Mouse (Mus musculus) megakaryocyte, embryonic 14.5 days (primary cell): Measurements from ENCODE around the gene Olfr498. TPM values are rescaled to one million over a fixed set of nuclear protein-coding genes. Genes with fewer than 3 reads are reported as not detected.

ENCODE experiments used
- H3K27me3 ChIP-seq: replicated peaks from 2 replicates; pipeline ENCODE3; 2012; ENCODE audit warnings: inconsistent platforms
- H3K36me3 ChIP-seq: replicated peaks from 2 replicates; pipeline ENCODE3; 2012; ENCODE audit warnings: low read length, inconsistent platforms, mixed read lengths
- H3K4me1 ChIP-seq: 2 replicates; pipeline ENCODE4 v1.6.1; 2012; ENCODE audit warnings: inconsistent platforms
- H3K4me3 ChIP-seq: replicated peaks from 2 replicates; pipeline ENCODE3; 2012; ENCODE audit warnings: moderate library complexity, mild to moderate bottlenecking, inconsistent platforms
- H3K9me3 ChIP-seq: 2 replicates; pipeline ENCODE4 v1.6.1; 2012; ENCODE audit warnings: inconsistent platforms
- FLI1 ChIP-seq: IDR thresholded peaks from 2 replicates; pipeline ENCODE4 v1.6.1; 2012; ENCODE audit warnings: low read length, inconsistent platforms, mixed read lengths
- GATA1 ChIP-seq: IDR thresholded peaks from 3 replicates; pipeline ENCODE4 v1.6.1; 2012; ENCODE audit warnings: mixed read lengths, low read length, inconsistent platforms, borderline replicate concordance
- polyA plus RNA-seq: library from polyadenylated mRNA; stranded (reverse); fragments of >175 nt; gene quantifications from 2 replicates; pipeline ENCODE4 v1.2.3, GENCODE M21; 2012; ENCODE audit warnings: low replicate concordance; ENCODE audit not compliant: insufficient read depth

Olfr498 gene
- polyA plus RNA-seq = not detected in 2 replicates

DNA sequence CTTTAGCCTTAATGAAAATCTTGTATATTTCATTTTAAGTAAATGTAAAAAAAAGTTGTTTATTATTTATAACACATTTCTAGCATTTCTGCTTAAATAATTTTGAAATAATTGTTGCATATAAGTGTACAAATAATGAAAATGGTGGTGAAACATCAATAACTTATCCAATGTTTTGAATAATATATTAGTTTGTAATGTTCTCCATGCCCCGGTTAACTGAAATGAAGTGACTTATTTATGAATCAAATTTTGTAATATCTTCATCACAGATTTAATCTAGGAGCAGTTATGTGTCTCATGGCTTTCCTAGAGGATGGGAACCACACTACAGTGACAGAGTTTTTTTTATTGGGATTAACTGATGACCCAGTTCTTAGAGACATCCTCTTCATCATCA lies at the start of gene Olfr498:
Gene Olfr498 (plus strand): TSS at position 301 of the 400 bp plus-strand sequence.
- Histone ChIP-seq H3K4me1 (no peaks in the 10 kb centered on the region), H3K36me3 (no peaks in the 10 kb centered on the region), H3K9me3 (peaks cover 8% of the 10 kb centered on the region; the same call in 1 of the 2 replicates), H3K4me3 (no peak within 1 kb of the TSS), H3K27me3 (no peaks in the 10 kb centered on the region)
- TF ChIP-seq GATA1 (no peak), FLI1 (no peak)

DNA sequence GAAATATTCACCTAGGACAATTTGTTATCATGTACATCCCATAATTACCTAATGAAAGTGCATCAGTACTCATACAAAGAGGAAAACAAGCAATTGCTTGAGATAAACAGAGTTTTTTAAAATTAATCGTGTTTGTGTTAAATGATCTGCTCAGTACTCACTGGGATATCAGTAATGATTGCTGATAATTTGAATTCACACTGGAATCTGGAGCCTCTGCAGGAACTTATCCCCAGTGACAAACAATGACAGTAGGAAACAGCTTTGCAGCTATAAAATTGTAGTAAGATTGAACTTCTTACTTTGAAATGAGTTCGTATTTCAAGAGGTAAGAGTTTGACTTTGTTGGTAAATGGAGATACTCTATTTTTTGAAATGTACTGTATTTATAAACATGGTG lies 45.0 kb upstream of the Olfr498 start, which contains the start of gene Olfr497:
Gene Olfr497 (plus strand): TSS at position 301 of the 400 bp plus-strand sequence.
- TF ChIP-seq GATA1 (no peak), FLI1 (no peak)
- Histone ChIP-seq H3K4me3 (no peak within 1 kb of the TSS), H3K4me1 (no peaks in the 10 kb centered on the region)

More for the DNA sequence above, 45.0 kb upstream of the Olfr498 start, which contains the start of gene Olfr497:
- Histone ChIP-seq H3K27me3 (no peaks in the 10 kb centered on the region), H3K9me3 (0 out of 2 replicates have a peak, but pooled peaks cover 4% of the 10 kb centered on the region), H3K36me3 (no peaks in the 10 kb centered on the region)

Other genes with a start within 250 kb of the Olfr498 start
- gene Olfr488, start 207.0 kb upstream of the Olfr498 start, polyA plus RNA-seq = not detected in 2 replicates
- gene Olfr490, start 176.4 kb upstream of the Olfr498 start, polyA plus RNA-seq = not detected in 2 replicates
- gene Olfr491, start 151.9 kb upstream of the Olfr498 start, polyA plus RNA-seq = not detected in 2 replicates
- not detected in 2 replicates for gene Olfr492, start 141.7 kb upstream of the Olfr498 start, polyA plus RNA-seq
- gene Olfr493, start 118.3 kb upstream of the Olfr498 start, polyA plus RNA-seq = not detected in 2 replicates
- not detected in 2 replicates for gene Olfr494, start 100.0 kb upstream of the Olfr498 start, polyA plus RNA-seq
- not detected in 2 replicates for gene Olfr495, start 72.2 kb upstream of the Olfr498 start, polyA plus RNA-seq
- not detected in 2 replicates for gene Olfr497, start 44.9 kb upstream of the Olfr498 start, polyA plus RNA-seq
- gene Olfr502, start 59.7 kb downstream of the Olfr498 start, polyA plus RNA-seq = not detected in 2 replicates
- gene Olfr503, start 79.2 kb downstream of the Olfr498 start, polyA plus RNA-seq = not detected in 2 replicates
- gene Olfr504, start 100.5 kb downstream of the Olfr498 start, polyA plus RNA-seq = not detected in 2 replicates
- gene Olfr506, start 145.5 kb downstream of the Olfr498 start, polyA plus RNA-seq = not detected in 2 replicates
- gene Olfr507, start 156.5 kb downstream of the Olfr498 start, polyA plus RNA-seq = not detected in 2 replicates
- gene Olfr508, start 164.7 kb downstream of the Olfr498 start, polyA plus RNA-seq = 0.06 TPM in 1 of 2 replicates, not detected in the other
- not detected in 2 replicates for gene Olfr509, start 186.6 kb downstream of the Olfr498 start, polyA plus RNA-seq
- gene Olfr510, start 201.1 kb downstream of the Olfr498 start, polyA plus RNA-seq = not detected in 2 replicates
- 0.15 TPM in 1 of 2 replicates, not detected in the other for gene Olfr512, start 248.0 kb downstream of the Olfr498 start, polyA plus RNA-seq